Mouse (Mus musculus) midbrain, postnatal 0 days (tissue): Measurements from ENCODE around the gene Ankrd27. TPM values are rescaled to one million over a fixed set of nuclear protein-coding genes. Genes with fewer than 3 reads are reported as not detected.
A peak's percentile ranks its signal among the peaks of the same experiment; 100 is the strongest.

ENCODE experiments used
- ATAC-seq: fragments of 200-750 bp; cut with Nextera tagmentation; 2 replicates; pipeline ENCODE4 v1.8.0; 2017; ENCODE audit warnings: moderate number of reproducible peaks, mild to moderate bottlenecking, moderate TSS enrichment, moderate library complexity; ENCODE audit not compliant: low FRiP score
- DNase-seq: peaks from one replicate; pipeline ENCODE4 v3.0.0-alpha.2; 2015; ENCODE audit warnings: low spot score
- H3K27ac ChIP-seq: fragments of 300-500 bp; sonication (generic); 2 replicates; pipeline ENCODE4 v1.5.1; 2014; ENCODE audit warnings: low read depth, mild to moderate bottlenecking, low read length, mixed read lengths
- H3K27me3 ChIP-seq: fragments of 300-500 bp; sonication (generic); 2 replicates; pipeline ENCODE4 v1.6.1; 2014; ENCODE audit warnings: low read length, control low read depth, mixed read lengths; ENCODE audit not compliant: insufficient read depth
- H3K36me3 ChIP-seq: fragments of 300-500 bp; sonication (generic); 2 replicates; pipeline ENCODE4 v1.6.1; 2014; ENCODE audit warnings: low read length, control low read depth, mixed read lengths; ENCODE audit not compliant: insufficient read depth
- H3K4me1 ChIP-seq: fragments of 300-500 bp; sonication (generic); 2 replicates; pipeline ENCODE4 v1.6.1; 2014; ENCODE audit warnings: mild to moderate bottlenecking, control low read depth, antibody characterized with exemption, low read length, mixed read lengths; ENCODE audit not compliant: insufficient read depth
- H3K4me2 ChIP-seq: fragments of 300-500 bp; sonication (generic); 2 replicates; pipeline ENCODE4 v1.6.1; 2014; ENCODE audit warnings: low read depth, mild to moderate bottlenecking, low read length, mixed read lengths; ENCODE audit not compliant: poor library complexity, severe bottlenecking
- H3K4me3 ChIP-seq: fragments of 300-500 bp; sonication (generic); 2 replicates; pipeline ENCODE4 v1.5.1; 2014; ENCODE audit warnings: low read depth, mild to moderate bottlenecking, low read length, moderate library complexity
- H3K9ac ChIP-seq: fragments of 300-500 bp; sonication (generic); replicated peaks from 2 replicates; pipeline ENCODE4 v1.6.1; 2014; ENCODE audit warnings: mild to moderate bottlenecking, low read length, moderate library complexity, mixed read lengths; ENCODE audit not compliant: poor library complexity, severe bottlenecking
- H3K9me3 ChIP-seq: fragments of 300-500 bp; sonication (generic); 2 replicates; pipeline ENCODE4 v1.6.1; 2016; ENCODE audit warnings: low read length, control low read depth
- CTCF ChIP-seq: IDR thresholded peaks from 2 replicates; pipeline ENCODE4 v1.5.1; 2016; ENCODE audit warnings: antibody characterized with exemption, mild to moderate bottlenecking
- WGBS: fragments of 180-500 bp; shearing (Covaris S2); extraction: QIAGEN DNeasy Blood & Tissue Kit; methylation state at CpG from one replicate; pipeline ENCODE4 v1.1.7; 2014; 5-methylcytosine and 5-hydroxymethylcytosine counted together
- polyA plus RNA-seq: library from polyadenylated mRNA; unstranded; fragments of >200 nt; fragmentation: Nextera tagmentation; extraction: Ambion mirVana; gene quantifications from 2 replicates; pipeline ENCODE4 v1.2.1, GENCODE M21; 2015
- total RNA-seq: library from RNA; depleted of rRNA; stranded (reverse); fragments of >200 nt; gene quantifications from 2 replicates; pipeline ENCODE4 v1.2.3, GENCODE M21; 2014; rRNA removed

Gene Ankrd27
- total and polyA plus RNA-seq, 2 experiments from 2014 or later: 11.9 to 17.9 TPM

- peak; percentile 28 for DNase-seq
- Histone ChIP-seq H3K36me3 (no peaks in the 10 kb centered on the region), H3K9me3 (no peaks in the 10 kb centered on the region), H3K27ac (no peak overlapping the region), H3K4me2 (no peak overlapping the region), H3K27me3 (no peaks in the 10 kb centered on the region), H3K4me3 (no peak overlapping the region), H3K9ac (no peak overlapping the region), H3K4me1 (no peaks in the 10 kb centered on the region)
- WGBS: 54% methylated on average over 6 of the region's 6 CpGs
- no peak for TF ChIP-seq CTCF
- ATAC-seq: no peak
Observed at GRCm38 (mm10) chr7:35683409-35684122, 97.5 kb downstream of the Ankrd27 start.

GRCm38 (mm10) chr7:35686216-35686615, 100.2 kb downstream of the Ankrd27 start:
- H3K4me2 ChIP-seq: no peak overlapping the region

GRCm38 (mm10) chr7:35686756-35687155, 100.7 kb downstream of the Ankrd27 start:
- H3K9me3 ChIP-seq: no peaks in the 10 kb centered on the region
- H3K4me3 ChIP-seq: no peak overlapping the region
- H3K27me3 ChIP-seq: no peaks in the 10 kb centered on the region
- TF ChIP-seq CTCF: peak; percentile 95
- no peak overlapping the region for H3K27ac ChIP-seq
- H3K4me2 ChIP-seq: peak overlapping the region; percentile 9; the same call in 1 of the 2 replicates
- 29% methylated on average over 13 of the region's 13 CpGs for WGBS
- peak; percentile 49 for DNase-seq
- H3K4me1 ChIP-seq: no peaks in the 10 kb centered on the region
- peaks cover 12% of the 10 kb centered on the region; the same call in 1 of the 2 replicates for H3K36me3 ChIP-seq
- no peak for ATAC-seq
- no peak overlapping the region for H3K9ac ChIP-seq

More at GRCm38 (mm10) chr7:35686216-35686615, 100.2 kb downstream of the Ankrd27 start:
- H3K9me3 ChIP-seq: no peaks in the 10 kb centered on the region
- 71% methylated on average over 11 of the region's 11 CpGs for WGBS
- no peaks in the 10 kb centered on the region for H3K27me3 ChIP-seq
- no peak for ATAC-seq
- TF ChIP-seq CTCF: no peak
- DNase-seq: no peak
- no peak overlapping the region for H3K9ac ChIP-seq
- peaks cover 12% of the 10 kb centered on the region; the same call in 1 of the 2 replicates for H3K36me3 ChIP-seq
- no peak overlapping the region for H3K27ac ChIP-seq
- no peak overlapping the region for H3K4me3 ChIP-seq
- H3K4me1 ChIP-seq: no peaks in the 10 kb centered on the region

DNA sequence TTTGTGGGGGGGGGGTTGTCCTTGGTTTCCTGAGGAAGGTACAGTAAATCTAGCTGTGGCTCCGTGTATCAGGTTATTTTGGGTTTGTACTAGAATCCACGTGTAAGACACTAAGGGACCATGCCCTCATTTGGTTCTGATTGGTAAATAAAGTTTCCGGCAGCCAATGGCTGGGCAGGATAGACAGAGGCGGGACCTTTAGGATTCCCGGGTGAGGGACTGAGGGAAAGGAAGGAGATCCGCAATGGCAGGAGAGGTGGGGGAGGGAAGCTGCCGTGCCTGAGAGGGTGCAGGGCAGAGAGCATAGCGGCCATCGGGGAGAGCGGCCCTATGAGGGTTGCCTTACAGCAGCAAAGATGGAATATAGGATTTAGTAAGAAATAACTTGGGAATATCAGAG, 101.2 kb downstream of the Ankrd27 start:
- ATAC-seq: no peak
- Histone ChIP-seq H3K27ac (no peak overlapping the region), H3K27me3 (no peaks in the 10 kb centered on the region), H3K4me1 (no peaks in the 10 kb centered on the region), H3K9ac (no peak overlapping the region), H3K9me3 (no peaks in the 10 kb centered on the region), H3K4me3 (no peak overlapping the region), H3K36me3 (peaks cover 12% of the 10 kb centered on the region; the same call in 1 of the 2 replicates), H3K4me2 (peak overlapping the region; percentile 9; the same call in 1 of the 2 replicates)
- 29% methylated on average over 10 of the region's 10 CpGs for WGBS
- DNase-seq: no peak
- TF ChIP-seq CTCF: no peak

GRCm38 (mm10) chr7:35688276-35688675, 102.2 kb downstream of the Ankrd27 start:
- no peak overlapping the region for H3K9ac ChIP-seq
- DNase-seq (no peak), ATAC-seq (no peak)
- no peak overlapping the region for H3K4me2 ChIP-seq
- H3K4me3 ChIP-seq: no peak overlapping the region
- no peaks in the 10 kb centered on the region for H3K9me3 ChIP-seq
- TF ChIP-seq CTCF: no peak
- H3K4me1 ChIP-seq: no peaks in the 10 kb centered on the region
- peaks cover 12% of the 10 kb centered on the region; the same call in 1 of the 2 replicates for H3K36me3 ChIP-seq
- 52% methylated on average over 9 of the region's 9 CpGs for WGBS
- no peaks in the 10 kb centered on the region for H3K27me3 ChIP-seq
- H3K27ac ChIP-seq: no peak overlapping the region

Other genes starting within 250 kb of the Ankrd27 start
- gene Faap24, start 189.4 kb upstream of the Ankrd27 start, total RNA-seq: 5.8 and 8.8 TPM in 2 replicates
- gene Faap24, start 189.4 kb upstream of the Ankrd27 start, polyA plus RNA-seq: 10.4 and 11.5 TPM in 2 replicates
- gene Cep89, start 189.2 kb upstream of the Ankrd27 start, total RNA-seq: 7.7 and 15.1 TPM in 2 replicates
- 27.5 and 27.6 TPM in 2 replicates for gene Cep89, start 189.2 kb upstream of the Ankrd27 start, polyA plus RNA-seq
- gene Slc7a9, start 137.4 kb upstream of the Ankrd27 start, total RNA-seq: not detected in 2 replicates
- 0.59 TPM in 1 of 2 replicates, not detected in the other for gene Slc7a9, start 137.4 kb upstream of the Ankrd27 start, polyA plus RNA-seq
- 0.19 and 0.38 TPM in 2 replicates for gene Tdrd12, start 48.5 kb upstream of the Ankrd27 start, total RNA-seq
- gene Tdrd12, start 48.5 kb upstream of the Ankrd27 start, polyA plus RNA-seq: 0.58 and 0.79 TPM in 2 replicates
- gene Nudt19, start 29.9 kb upstream of the Ankrd27 start, total RNA-seq: 49.3 and 57.7 TPM in 2 replicates
- 128 and 141 TPM in 2 replicates for gene Nudt19, start 29.9 kb upstream of the Ankrd27 start, polyA plus RNA-seq
- gene Rgs9bp, start 662 bp upstream of the Ankrd27 start, total RNA-seq: 0.11 and 0.24 TPM in 2 replicates
- 0.05 TPM in 1 of 2 replicates, not detected in the other for gene Rgs9bp, start 662 bp upstream of the Ankrd27 start, polyA plus RNA-seq
- 53.3 and 78.3 TPM in 2 replicates for gene Pdcd5, start 61.3 kb downstream of the Ankrd27 start, total RNA-seq
- 255 and 280 TPM in 2 replicates for gene Pdcd5, start 61.3 kb downstream of the Ankrd27 start, polyA plus RNA-seq
- 26.9 and 52.7 TPM in 2 replicates for gene Dpy19l3, start 168.2 kb downstream of the Ankrd27 start, total RNA-seq
- gene Dpy19l3, start 168.2 kb downstream of the Ankrd27 start, polyA plus RNA-seq: 33.9 and 36.9 TPM in 2 replicates
- 20.8 and 21.2 TPM in 2 replicates for gene Zfp507, start 216.8 kb downstream of the Ankrd27 start, total RNA-seq
- gene Zfp507, start 216.8 kb downstream of the Ankrd27 start, polyA plus RNA-seq: 8.1 and 9.0 TPM in 2 replicates